Mouse (Mus musculus): Measurements from ENCODE around the gene Zfp367. TPM values are rescaled to one million over a fixed set of nuclear protein-coding genes. Genes with fewer than 3 reads are reported as not detected.

Gene Zfp367
- polyA plus RNA-seq, 1 experiment, result 21.2 TPM

GRCm38 (mm10) chr13:64083331-64083730 is 69.7 kb downstream of the Zfp367 start:
- no peak overlapping the region for H3K27ac ChIP-seq (ENCODE audit: insufficient read depth, low read length)
- H3K4me3 ChIP-seq (ENCODE audit: insufficient read depth, low read length), result no peak overlapping the region
- TF ChIP-seq POLR2A (IDR thresholded peaks at IDR 0.05; ENCODE audit: low read depth, low read length), result no peak
- TF ChIP-seq CTCF (IDR thresholded peaks at IDR 0.05; ENCODE audit: borderline replicate concordance, insufficient read depth, low read length), result no peak
- H3K4me1 ChIP-seq (ENCODE audit: control insufficient read depth, insufficient read depth, low read length), result no peaks in the 10 kb centered on the region

Other genes starting within 250 kb of the Zfp367 start
- gene Hsd17b3, start 64.0 kb downstream of the Zfp367 start, polyA plus RNA-seq (2011; ENCODE audit: insufficient read length, low read depth, missing spikeins), result not detected in 2 replicates
- gene Slc35d2, start 23.8 kb downstream of the Zfp367 start, polyA plus RNA-seq (2011; ENCODE audit: insufficient read length, low read depth, missing spikeins), result 12.8 and 14.1 TPM in 2 replicates
- gene Habp4, start 8.6 kb upstream of the Zfp367 start, polyA plus RNA-seq (2011; ENCODE audit: insufficient read length, low read depth, missing spikeins), result 25.6 and 26.5 TPM in 2 replicates
- gene Cdc14b, start 122.1 kb upstream of the Zfp367 start, polyA plus RNA-seq (2011; ENCODE audit: insufficient read length, low read depth, missing spikeins), result 18.5 and 20.1 TPM in 2 replicates
- 36.8 and 41.0 TPM in 2 replicates for gene Aaed1, start 159.5 kb upstream of the Zfp367 start, polyA plus RNA-seq (2011; ENCODE audit: insufficient read length, low read depth, missing spikeins)
- 713 and 939 TPM in 2 replicates for gene Ctsl, start 217.7 kb upstream of the Zfp367 start, polyA plus RNA-seq (2011; ENCODE audit: insufficient read length, low read depth, missing spikeins)